Mouse (Mus musculus): ENCODE data around the gene Aptx. TPM values are rescaled to one million over a fixed set of nuclear protein-coding genes. Genes with fewer than 3 reads are reported as not detected.

Aptx gene
- 10 to 100 TPM; 29.5 to 31.2 TPM for total RNA-seq (2021)
- long read RNA-seq, full-length matches to known transcripts = 10 of 16 reads
- long read RNA-seq, partial matches to known transcripts = 1 of 16 reads
- long read RNA-seq, other reads (novel, unspliced or antisense) = 5 of 16 reads

DNA sequence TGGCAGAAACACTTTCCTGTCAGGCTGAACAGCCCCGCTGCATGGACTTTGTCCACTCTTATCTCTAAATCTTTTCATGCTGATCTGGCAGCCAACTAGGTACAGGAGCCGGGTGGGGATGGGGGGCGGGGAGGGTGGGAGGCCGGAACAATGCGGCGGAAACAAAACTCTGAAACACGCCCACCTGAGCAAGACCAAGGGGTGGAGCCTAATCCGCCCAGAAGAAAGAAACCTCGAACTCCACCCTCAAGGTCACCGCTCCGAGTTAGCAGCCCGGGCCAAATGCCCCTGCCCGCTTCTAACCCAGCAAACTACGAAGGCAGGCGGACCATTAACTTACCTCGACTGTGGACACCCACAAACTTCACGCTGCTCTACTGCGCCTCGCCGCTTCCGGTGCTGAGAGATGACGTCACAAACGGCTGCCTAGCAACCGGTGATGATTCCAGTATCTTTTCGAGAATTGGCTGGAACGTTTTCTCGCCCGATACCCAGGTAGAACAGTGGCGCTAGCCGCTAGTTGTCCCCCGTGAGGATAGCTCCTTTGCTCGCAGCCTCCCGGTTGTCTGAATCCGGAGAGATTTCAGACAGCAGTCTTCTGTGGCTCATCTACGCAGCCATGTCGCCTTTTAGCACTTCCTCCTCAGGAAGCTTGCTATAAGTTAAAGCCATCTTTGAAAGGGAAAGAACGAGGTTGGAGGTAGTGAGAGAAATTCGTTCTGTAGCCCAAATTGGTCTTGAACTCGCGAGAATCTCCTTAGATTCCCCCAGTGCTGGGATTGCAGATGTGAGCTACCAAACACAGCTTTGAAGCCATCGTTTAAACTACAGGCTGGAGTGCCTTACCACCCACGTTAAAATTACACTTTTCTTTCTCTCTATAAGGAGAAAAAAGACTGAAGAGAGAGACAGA, at the start of gene Aptx:
Gene Aptx (minus strand): TSS at position 398 of the 913 bp plus-strand sequence.
- DNase-seq (ENCODE audit: low spot score in 2 of 2) = peak; percentile 96 to 99

DNA sequence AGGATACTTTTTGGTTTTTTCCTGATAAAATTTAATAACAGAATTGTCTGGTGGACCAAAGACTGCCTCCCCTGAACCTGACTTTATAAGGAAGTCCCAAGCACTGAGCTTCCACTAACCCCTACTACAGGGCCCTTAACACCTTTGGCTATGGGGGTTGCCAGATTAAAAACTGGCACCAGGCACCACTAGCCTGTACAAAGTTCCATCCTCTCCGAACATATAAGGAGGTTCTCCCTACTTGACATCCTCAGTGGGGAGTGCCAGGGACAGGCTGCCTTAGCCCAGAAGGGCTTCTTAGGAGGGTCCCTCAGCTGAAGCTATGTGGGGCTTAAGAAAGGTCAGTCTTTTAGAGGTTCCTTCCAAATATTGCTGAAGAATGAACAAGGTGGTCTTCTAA, 32.4 kb upstream of the Aptx start:
- DNase-seq (ENCODE audit: low spot score in 2 of 2) = no peak

DNA sequence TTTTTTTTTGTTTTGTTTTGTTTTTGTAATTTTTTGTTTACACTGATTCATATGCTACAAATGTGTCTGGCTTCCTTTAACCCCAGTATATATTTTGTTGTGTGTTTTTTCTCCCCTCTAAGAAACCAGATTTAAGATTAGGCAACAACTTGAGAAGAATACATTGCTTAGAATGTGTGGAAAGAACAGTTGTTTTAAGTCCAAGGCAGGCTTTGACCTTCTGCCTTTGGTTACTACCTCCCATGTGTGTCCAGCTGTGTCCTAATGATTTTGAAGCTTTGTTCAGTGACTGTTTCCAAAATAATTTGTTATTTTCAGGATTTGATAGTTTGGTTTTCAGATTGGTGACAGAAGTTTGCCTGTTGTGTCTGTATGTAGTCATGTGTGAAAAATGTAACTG, 28.3 kb upstream of the Aptx start:
- no peak for DNase-seq (ENCODE audit: low spot score in 2 of 2)

DNA sequence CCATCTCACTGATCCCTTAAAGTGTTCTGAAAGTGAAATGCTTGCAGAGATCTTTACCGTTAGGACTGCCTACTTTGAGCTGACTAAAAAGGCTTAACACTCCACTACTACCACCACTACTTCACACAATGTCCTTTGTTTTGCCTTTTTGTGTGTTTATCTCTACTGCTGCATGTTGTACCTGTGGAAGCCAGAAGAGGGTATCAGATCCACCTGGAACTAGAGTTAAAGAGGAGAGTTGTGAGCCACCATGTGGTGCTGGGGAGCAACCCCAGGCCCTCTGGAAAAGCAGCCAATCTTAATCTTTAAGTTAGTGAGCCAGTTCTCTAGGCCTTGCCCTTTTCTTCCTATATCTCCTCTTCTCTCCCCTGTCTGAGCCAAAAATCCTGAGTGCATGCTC, 24.3 kb upstream of the Aptx start:
- no peak for DNase-seq (ENCODE audit: low spot score in 2 of 2)

DNA sequence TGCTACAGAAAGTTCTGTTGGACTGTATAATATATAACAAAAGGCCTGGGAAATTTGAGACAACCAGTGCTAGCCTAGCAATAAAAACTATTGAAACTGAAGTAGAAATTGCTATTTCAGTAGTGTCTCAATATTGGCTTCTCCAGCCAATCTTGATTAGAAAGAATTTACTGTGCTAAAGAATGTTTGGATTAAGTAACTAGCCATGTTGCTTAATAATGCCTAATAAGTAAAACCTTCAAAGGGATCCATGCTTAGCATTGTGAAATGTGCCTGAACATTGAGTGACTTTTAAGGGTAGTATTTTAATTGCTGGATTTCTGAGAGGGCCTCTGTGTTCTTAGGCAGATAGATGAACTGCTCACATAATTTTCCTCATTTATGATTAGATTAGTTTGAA, 22.6 kb upstream of the Aptx start:
- DNase-seq (ENCODE audit: low spot score in 2 of 2) = no peak

DNA sequence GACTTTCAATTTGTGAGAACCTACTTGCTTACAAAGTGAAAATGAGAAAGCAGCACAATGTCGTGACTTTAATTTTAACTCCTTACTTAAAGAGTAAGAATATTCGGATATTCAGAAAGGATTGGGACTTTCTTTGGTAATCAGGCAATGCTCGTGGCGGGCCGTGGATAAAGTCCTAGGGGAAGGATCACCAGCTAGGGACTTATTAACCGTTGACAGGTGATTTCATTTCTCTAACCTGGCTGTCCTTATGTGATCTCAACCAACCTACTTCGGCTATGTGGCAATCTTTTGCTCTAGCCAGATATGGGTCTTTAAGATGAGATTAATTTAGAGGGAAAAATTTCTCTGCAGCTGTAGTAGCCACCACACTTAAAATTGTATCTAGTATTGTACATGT, 22.1 kb upstream of the Aptx start:
- no peak for DNase-seq (ENCODE audit: low spot score in 2 of 2)

DNA sequence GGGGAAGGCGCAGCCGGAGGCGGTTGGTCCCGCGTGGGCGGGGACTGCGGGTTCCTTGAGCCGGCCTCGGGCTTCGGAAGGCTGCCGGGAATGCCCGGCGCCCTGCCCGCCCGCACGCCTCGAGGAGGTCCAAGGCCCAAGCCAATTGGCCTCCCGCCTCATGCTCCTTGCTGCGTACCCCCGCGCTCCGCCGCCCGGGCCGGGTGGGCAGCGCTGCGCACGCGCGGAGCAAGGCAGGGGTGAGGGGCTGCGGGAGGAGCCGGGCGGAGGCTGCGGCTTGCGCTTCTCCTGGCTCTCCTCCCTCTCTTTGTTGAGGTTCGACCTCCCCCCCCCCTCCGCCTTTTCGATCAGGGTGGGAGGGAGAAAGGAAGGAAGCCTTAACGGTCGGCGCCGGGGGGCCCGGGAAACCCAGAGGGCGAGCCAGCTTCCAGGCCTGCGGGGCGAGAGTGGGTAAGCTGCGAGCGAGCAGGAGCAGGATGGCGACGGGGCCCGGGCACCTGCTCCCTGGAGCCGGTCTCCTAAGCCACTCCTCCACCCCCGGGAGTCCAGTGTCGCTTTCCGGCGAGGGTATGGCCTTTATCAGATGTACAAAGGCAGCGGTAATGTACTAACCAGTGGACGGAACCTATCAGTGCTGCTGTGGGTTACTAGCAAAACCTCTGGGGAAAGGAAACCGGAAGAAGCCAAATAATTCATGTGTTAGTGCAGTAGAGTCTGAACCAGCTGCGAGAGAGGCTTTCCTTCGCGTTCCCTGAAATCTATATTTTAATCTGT, 19.9 kb upstream of the Aptx start:
- DNase-seq (ENCODE audit: low spot score in 2 of 2) = peak; percentile 78 to 82

DNA sequence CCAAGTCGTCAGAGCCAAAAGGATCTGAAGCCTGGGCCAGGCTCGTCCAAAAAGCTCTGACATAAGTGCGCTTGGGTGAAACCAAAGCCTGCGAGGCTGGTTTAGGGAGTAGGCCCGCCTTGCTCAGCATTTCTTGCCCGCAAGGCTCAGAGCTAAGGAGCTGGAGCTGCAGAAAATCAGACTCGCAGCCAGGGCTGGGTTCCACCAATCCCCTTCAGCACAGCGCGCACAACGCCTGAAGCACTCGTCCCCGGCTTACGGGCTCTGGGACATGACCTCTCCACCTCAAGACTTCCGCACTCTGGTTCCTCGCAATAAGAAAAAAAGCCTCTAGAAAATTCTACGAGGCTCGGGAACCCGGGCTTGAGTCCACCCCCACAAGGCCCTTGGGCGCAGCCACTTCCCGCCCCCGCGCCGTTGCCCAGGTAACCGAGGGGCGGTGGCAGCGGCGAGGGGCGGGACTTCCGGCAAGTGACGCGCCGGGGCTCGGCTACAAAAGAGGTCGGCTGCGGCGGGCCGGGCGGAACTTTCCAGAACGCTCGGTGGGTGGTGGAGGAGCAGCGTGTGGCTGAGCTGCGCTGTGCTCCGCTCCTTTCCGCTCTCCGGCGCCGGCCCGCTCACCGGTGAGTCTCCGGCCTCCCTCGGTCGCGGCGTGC, 19.1 kb upstream of the Aptx start, which contains the start of gene Dnaja1:
Gene Dnaja1 (plus strand): TSS at position 140 of the 656 bp plus-strand sequence.
- DNase-seq (ENCODE audit: low spot score in 2 of 2) = peak; percentile 93 to 97

DNA sequence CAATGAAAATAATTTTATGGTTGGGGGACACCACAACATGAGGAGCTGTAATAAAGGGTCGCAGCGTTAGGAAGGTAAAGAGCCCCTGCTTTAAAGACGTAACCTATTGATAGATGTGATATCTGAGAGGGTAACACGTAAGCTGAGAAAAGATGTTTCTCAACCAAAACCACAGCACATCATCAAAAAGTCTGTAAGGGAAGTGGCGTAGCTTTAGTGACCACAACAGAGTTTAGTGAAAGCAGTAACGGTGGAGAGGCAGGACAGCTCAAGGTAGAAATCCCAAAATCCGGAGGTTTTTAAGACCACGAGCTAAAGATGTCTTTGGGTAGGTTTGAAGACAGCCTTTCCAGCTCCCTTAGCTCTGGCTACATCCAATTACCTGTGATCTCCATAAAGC, 17.9 kb upstream of the Aptx start:
- no peak for DNase-seq (ENCODE audit: low spot score in 2 of 2)

DNA sequence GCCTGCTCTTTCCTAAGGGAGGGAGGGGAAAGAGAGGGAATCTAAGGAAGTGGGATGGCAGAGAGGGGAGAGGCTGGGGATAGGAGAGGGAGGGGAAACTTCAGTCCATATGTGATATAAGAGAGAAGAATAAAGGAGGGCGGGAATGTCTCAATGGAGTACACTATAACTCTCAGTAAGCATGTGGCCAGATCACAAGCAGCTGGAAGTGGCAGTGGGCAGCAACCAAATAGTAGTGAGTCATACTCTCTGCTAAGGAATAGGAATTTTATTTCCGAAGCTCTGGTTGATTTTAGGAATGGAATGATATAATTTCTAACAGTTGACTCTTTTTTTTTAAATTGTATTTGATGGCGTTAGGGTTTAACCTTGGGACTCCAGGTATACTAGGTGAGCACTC, 14.1 kb upstream of the Aptx start:
- no peak for DNase-seq (ENCODE audit: low spot score in 2 of 2)

DNA sequence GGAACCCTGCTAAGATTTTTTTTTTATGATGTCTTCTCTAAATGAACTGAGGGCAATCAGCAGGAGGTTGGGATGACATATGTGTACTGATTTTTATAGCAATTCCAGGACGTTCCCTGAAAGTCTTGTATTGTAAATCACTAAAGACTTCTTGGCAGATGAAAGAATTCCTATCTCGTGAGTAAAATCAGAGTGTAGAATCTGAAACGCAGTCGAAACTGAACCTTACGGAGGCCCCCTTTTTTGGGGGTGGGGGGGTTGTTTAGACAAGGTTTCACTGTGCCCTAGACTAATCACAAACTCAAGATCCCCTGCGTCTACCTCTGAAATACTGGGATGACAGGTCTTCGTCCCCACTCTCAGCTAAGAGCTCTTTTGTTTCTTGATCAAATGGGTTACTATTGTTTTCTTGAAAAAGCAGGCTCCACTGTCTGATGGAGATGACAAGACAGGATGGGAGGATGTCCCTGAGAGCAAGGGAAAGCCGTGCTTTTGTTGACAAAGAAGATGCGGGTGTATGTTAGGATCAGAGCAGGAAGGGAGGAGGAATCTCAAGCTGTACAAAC, 799 bp upstream of the Aptx start:
- no peak for DNase-seq (ENCODE audit: low spot score in 2 of 2)

DNA sequence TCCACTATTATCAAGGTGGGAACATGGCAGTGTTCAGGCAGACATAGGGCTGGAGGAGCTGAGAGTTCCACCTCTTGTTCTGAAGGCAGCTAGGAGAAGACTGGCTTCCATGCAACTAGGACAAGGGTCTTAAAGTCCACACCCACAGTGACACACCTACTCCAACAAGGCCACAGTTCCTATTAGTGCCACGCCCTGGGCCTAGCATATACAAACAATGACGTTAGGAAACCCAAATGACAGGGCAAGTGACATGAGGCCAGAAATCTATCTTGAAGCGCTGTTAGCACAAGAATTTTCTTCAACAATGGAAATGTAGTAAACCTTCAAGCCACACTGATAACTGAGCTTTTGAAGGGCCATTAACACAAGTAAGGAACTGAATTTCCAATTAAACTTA, 1.2 kb downstream of the Aptx start:
- DNase-seq (ENCODE audit: low spot score in 2 of 2) = no peak

DNA sequence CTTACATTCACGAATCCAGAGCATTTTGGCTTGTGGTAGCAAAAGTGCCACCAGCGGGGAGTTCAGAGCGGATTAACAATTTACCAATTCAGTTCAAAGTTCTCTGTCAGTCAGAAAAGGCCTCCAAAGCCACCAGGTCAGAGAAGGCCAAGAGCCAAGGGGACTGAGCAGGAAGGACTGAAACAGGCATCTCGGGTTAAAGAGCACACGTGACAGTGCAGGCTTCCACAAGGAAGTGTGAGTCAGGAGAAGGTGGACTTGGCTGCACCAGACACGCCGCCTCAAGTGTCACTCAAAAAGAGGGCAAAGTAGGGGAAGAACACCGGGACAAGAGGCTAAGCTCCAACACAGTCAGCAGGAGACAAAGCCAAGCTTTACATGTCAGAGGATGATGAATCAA, 2.8 kb downstream of the Aptx start:
- no peak for DNase-seq (ENCODE audit: low spot score in 2 of 2)

DNA sequence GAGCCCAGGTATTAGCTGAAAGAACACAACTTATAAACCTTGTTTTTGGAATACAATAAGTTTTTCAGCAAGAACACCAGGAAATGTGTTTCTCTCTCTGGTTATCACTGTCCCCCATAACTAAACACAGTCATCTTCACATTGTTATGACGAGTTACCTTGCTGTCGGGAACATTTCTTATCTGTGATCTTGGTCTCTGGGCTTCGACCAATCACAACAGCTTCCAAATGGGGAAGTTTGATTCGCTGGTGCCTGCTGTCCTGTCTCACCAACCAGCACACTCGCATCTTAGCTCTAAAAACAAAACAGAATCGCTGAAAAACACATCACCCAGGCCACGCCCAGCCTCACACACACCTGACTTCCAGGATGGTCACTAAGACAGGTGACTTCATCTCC, 5.9 kb downstream of the Aptx start:
- DNase-seq (ENCODE audit: low spot score in 2 of 2) = no peak

DNA sequence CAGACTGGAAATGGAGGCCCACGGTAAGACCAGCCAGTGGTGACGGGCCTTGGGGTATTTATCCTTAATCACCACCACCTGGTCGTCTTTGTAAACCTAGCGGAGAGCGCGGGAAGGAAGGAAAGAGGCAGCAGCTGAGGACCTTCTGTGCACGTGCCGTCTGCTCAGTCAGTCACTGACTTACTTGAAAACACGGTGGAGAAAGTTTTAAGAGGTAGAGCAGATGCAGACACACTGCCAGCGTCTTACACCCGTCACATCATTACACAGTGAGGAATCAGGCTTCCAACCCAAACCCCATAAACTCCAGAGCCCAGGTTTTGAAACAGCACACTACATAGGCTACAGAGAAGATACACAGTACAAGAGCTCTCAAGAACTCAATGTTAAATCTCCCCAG, 11.9 kb downstream of the Aptx start:
- no peak for DNase-seq (ENCODE audit: low spot score in 2 of 2)

DNA sequence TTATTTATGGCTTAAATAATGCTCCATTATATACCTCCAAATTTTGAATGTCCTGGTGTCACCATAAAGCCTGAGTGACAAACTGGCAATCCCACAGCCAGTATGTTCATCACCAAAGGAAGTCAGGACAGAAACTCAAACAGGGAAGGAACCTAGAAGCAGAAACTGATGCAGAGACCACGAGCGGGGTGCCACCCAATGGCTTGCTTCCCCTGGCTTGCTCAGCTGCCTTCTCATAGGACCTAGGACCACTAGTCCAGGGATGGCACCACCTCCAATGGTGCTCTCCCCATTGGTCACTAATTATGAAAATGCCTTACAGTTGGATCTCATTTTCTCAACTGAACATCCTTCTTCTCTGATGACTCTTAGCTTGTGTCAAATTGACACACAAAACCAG, 19.7 kb downstream of the Aptx start:
- no peak for DNase-seq (ENCODE audit: low spot score in 2 of 2)

DNA sequence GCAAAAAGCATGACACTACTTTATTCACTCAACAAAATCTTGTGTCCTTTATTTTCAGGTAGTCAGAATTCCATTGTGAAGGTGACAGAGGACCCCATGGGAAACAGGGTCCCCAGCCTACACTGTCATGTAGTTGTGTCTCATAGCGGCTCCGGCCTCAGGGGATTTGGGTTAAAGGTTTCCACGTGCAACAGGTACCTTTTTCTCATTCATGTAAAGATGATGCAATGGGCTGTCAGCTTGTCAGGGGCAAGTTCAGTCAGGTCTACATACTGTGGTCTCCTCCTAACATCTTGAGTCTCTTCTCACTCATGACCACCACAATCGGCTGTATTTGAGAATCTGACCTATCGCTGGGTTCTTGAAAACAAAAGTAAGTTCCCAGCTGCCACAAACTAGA, 20.6 kb downstream of the Aptx start:
- no peak for DNase-seq (ENCODE audit: low spot score in 2 of 2)

DNA sequence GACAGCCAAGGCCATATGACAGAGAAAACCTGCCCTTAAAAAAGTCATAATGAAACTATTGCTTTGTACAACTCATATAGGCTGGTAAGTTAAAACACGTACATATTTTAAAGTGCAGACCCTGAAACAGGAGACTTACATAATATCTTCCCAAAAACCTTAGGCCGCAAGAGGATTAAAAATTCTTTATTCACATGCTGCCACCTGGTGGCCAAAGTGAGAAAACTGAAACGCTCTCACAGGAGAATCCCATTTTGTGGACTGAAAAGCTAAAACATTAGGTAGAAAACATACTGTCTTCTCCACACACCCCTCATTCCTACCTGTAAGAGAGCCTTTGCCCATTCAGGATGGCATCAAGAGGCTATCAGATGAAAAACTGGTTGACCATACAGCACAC, 21.1 kb downstream of the Aptx start:
- peak; percentile 44 to 85 for DNase-seq (ENCODE audit: low spot score in 2 of 2)

DNA sequence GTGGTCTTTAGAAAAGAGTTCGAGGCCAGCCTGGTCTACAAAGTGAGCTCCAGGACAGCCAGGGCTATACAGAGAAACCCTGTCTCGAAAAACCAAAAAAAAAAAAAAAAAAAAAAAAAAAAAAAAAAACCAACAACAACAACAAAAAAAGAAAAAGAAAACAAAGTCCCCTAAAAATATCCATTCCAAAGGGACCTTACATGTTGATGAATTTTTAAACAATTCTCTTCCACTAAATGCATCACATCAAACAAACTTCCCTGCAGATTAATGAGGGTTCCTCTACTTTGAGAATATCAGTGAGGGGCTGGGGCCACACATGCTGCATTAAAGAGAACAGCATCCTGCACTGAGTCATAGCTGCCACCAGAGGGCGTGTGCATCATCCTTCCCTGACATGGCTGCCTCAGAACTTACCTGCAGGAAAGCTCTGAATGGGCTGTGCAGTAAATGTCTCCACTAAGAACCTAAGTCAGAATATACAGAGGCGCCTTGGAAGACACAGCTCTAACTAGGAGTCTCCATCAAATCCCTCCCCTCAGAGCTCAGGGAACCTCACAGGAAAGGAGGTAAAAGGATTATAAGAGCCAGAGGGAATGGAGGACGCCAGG, 22.6 kb downstream of the Aptx start:
- DNase-seq (ENCODE audit: low spot score in 2 of 2) = peak in 1 of 2 experiments; percentile 44

DNA sequence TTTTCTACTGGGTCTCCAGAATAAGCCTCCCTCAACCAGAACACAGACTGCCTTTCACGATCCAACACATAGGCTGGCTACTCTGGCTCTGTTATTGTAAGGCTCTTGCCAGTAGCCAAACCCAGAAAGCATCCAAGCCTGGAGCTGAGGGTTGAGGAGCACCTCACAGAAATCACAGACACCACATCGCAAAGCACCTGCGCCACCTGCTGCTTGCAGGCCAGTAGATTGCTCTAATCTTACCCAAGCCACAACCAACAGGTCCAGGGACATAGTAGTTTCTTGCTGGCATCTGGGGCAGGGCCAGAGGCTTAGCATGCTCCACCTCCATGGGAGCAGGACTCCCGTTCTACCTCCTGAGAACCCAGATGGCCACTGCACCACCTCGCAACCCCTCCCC, 25.9 kb downstream of the Aptx start:
- DNase-seq (ENCODE audit: low spot score in 2 of 2) = peak in 1 of 2 experiments; percentile 33

DNA sequence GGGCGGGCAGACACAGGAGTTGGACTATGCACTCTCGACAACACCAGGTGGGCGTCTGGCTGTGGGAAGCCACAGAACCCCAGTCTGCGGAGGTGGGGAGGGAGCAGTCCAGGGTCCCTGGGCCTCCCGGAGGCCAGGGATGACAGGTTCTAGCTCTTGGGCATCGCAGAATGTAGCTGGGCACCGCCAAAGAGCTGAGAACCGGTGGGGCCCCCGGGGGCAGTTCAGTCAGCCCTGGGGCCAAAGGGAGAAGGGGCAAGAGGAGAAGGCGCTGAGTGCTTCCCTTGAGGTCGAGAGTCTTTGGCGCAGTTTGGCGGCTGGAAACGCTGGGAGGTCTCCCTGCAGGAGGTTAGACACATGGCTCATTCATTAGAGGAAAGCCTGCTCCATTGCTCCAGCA, 26.7 kb downstream of the Aptx start:
- DNase-seq (ENCODE audit: low spot score in 2 of 2) = no peak
